Mouse (Mus musculus) heart, postnatal 4 days (tissue): ENCODE data around the gene Gm4787. TPM values are rescaled to one million over a fixed set of nuclear protein-coding genes. Genes with fewer than 3 reads are reported as not detected.
"Not testable (repeated sequence)": the region's sequence is repeated elsewhere in the genome, so short reads cannot be mapped to it uniquely, and the experiment has no call there.

Experiments
- DNase-seq: peaks from one replicate; pipeline ENCODE4 v3.0.0; 2021
- total RNA-seq, 2 experiments: library from RNA; stranded (reverse); gene quantifications; 2 replicates each; pipeline ENCODE4 v1.2.3; 2021

Gm4787 gene
- under 1 TPM; 0.52 to 0.67 TPM for total RNA-seq

DNA sequence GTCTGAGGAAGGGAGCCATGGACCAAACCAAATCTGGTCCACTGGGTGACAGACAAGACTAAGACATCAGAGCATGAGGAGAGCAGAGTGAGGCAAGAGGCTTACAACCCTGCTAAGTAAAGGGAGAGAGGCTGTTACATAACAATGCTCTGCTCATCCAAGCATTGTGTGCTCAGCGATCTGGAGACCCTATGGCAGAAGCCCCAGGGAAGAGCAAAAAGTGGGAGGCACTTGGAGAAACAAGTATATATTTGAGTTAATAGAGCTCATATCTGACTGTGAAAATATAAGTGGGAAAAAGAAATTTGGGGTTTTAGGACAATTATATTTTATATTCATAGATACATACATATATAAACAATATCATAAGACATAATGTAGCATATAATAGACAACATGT is at the start of gene Gm4787:
Gm4787 (minus strand) TSS at position 101 of the 400 bp plus-strand sequence.
- not testable (repeated sequence) for DNase-seq

DNA sequence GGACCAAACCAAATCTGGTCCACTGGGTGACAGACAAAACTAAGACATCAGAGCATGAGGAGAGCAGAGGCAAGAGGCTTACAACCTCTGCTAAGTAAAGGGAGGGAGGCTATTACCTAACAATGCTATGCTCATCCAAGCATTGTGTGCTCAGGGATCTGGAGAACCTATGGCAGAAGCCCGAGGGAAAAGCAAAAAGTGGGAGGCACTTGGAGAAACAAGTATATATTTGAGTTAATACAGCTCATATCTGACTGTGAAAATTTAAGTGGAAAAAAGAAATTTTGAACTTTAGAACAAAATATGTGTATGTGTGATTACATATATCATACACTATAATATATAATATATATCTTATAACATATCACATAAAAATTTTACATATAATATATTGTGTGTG is 42.6 kb upstream of the Gm4787 start, which contains the start of gene Adam4:
Adam4 (minus strand) TSS at position 101 of the 400 bp plus-strand sequence.
- no peak for DNase-seq

DNA sequence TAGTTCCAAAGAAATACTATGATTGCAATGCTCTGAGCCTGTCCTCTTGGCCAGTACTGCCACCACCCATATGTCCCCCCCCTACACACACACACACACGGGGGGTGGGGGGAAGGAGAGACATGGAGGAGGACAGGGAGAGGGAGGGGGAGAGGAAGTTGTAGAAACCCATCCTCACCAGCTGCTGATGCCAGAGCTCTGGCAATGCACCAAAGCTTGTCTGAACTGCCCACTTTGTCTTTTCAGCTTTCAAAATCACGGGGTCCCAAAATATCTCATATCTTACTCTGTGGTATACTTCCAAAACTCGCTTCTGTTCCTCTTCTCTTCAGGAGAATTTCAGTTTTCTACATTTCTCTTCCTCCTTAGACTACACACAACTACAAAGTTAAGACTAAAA is 33.9 kb upstream of the Gm4787 start:
- no peak for DNase-seq

DNA sequence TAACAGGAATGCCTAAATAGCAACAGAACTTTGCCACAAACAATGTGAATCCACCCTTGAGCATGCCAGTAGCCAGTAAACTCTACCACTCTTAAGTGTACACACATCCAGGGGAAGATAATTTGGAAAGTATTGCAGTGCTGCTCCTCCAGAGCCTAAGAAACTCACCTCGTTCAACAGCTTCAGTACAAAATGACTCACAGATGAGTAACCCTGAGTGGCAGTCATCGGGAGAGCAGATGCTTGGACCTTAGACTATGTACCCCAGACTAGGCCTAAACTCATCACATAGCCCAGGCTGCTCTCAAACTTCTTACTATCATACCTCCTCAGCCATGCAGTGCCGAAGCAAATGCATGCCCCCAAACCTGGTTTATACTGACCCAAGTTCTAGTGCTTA is 29.7 kb upstream of the Gm4787 start:
- DNase-seq: no peak

DNA sequence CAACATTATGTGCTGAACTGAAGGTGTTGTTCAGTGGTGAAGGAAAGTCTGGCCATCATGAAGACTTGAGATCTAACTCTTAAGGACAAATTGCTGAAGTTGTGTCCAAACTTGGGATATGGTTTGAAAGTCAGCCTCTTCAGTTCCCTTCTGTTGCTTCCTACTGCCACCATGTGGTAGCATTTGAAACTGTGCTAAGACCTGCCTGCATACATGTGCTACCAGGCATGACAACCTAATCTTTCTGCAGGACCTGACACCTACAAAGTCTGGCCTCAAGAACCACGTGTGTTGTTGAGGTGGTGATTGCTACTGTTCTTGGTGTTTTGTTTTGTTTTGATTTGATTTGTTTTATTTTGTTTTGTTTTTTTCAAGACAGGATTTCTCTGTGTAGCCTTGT is 22.9 kb upstream of the Gm4787 start:
- peak; percentile 75 for DNase-seq

DNA sequence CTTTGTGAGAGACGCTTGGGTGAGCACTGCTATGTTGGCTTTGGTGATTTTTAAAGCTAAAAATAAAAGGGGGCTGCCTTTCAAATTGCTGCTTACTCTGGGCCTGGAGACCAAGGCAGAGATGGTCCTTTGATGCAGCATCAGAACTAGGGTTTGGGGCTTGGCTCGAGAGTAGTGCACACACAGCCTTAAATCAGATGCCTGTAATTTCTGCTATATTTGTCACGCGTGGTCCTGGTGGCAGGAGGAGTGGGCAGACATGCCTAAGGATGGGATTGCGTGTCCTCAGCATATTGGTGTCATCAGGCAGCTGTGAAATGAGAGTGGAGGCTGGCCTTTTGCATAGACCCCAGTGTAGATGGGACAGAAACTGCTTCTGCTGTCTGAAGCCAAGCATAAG is 45.4 kb downstream of the Gm4787 start:
- no peak for DNase-seq

DNA sequence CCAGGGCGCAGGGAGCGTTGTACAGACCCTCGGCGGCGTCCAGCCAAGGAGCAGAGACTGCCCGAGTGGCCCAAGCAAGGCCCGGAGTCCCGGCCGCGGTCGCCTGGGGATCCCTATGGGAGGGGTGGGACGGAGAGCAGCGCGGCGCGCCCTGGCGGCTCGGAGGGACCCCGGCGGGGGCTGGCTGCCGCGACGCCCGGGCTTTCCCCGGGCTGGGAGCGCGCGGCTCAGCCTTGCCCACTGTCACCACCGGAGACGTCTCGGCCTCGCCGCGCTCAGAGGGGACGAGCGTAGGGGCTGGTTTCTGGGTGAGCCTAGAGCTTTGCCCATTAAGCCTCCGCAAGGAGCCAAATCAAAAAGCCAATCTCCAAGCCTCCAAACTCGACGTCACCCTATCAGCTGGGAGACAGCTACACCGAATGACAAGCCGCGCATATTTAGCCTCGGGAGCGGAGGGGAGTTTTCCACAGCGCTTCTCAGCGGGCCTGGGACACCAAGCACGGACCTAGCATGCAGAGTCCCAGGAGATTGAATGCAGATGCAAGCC is 46.3 kb downstream of the Gm4787 start, which contains the start of gene Slc8a3:
Slc8a3 (minus strand) TSS at position 306 of the 547 bp plus-strand sequence.
- DNase-seq: peak; percentile 29

DNA sequence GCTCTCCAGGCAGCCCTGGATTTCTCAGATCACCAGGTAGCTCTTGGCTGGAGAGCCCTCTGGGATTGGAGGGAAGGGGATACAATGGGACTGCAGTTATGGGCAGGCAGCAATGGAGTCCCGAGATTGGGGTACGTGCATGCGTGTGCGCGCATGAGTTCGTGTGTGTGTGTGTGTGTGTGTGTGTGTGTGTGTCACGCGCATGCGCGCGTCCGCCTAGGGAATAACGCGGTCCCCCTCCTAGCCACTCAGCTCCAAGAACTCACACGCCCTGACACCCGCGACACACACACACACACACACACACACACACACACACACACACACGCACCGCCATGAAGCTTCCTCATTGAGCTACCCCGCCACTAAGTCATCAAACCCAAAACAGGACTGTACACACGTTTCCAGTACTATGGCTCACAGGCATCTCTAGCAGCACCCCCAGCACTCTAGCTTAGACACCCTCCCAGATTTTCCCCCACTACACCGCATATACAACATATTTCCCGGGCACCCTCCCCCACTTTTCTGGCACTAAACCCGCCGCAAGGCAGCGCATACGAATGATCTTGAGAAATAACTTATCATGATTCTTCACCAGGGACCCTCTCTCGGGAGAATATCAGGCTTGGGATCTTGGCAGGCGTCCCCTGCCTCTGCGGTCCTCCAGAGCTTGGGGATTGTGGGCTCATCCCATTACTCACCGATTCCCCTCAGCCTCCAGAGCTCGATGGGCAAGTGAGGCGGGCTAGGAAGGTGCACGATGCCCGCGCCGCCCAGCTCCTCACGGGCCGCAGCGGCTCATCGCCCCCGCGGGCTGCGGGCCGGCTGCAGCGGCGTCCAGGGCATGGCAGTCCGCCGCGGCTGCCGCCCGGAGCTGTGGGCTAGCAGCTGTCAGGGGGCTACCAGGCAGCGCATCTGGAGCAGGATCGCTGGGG is 47.1 kb downstream of the Gm4787 start:
- DNase-seq: peak; percentile 9

DNA sequence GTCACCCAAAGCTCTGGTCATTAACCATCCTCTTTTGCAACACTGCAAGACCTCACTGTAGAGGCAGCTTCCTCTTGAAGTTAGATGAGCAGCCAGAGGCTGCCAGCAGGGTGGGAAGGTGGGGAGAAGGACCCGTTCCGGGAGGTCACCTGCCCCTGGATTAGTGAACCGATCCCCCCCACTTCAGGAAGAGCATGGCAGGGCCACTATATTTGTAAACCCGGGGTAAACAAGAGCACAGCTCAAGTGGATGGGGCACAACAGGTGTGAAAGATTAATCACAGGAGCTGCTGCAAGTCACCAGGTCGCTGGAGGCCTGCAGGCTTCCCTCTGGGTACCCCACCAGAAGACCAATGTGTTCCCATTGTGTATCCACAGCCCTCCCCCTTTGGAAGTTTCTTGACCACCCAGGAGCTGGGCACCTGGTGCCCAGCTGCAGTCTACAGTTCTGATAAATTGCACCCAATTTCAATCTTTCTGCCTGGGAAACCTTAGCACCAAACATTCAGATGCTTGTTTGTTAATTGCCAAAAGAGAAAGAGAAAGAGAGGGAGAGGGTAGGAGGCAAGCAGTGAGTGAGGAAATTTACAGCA is 48.1 kb downstream of the Gm4787 start:
- no peak for DNase-seq

Other genes starting within 250 kb of the Gm4787 start
- under 1 TPM; 0.14 to 0.61 TPM for gene Slc8a3, start 46.3 kb downstream of the Gm4787 start, total RNA-seq
- 1 to 10 TPM; 1.1 TPM for gene Adam4, start 42.5 kb upstream of the Gm4787 start, total RNA-seq
- gene Cox16, start 105.7 kb upstream of the Gm4787 start, total RNA-seq: 10 to 100 TPM; 61.2 to 66.8 TPM
- 10 to 100 TPM; 31.8 to 34.8 TPM for gene Gm20498, start 153.4 kb upstream of the Gm4787 start, total RNA-seq
- 10 to 100 TPM; 37.5 to 37.6 TPM for gene Synj2bp, start 153.4 kb upstream of the Gm4787 start, total RNA-seq
- under 1 TPM in 1 of 2 experiments, not detected in 1; 0.14 TPM for gene Adam21, start 189.0 kb upstream of the Gm4787 start, total RNA-seq
- 10 to 100 TPM; 24.4 to 26.7 TPM for gene Med6, start 215.5 kb upstream of the Gm4787 start, total RNA-seq